Mouse (Mus musculus) brain, embryonic 18.5 days (tissue): ENCODE data around the gene Prelid1.

Experiments used
- DNase-seq: peaks from one replicate; pipeline ENCODE4 v3.0.0-alpha.2; 2012; ENCODE audit warnings: low read depth, low spot score

The Prelid1 gene

DNA sequence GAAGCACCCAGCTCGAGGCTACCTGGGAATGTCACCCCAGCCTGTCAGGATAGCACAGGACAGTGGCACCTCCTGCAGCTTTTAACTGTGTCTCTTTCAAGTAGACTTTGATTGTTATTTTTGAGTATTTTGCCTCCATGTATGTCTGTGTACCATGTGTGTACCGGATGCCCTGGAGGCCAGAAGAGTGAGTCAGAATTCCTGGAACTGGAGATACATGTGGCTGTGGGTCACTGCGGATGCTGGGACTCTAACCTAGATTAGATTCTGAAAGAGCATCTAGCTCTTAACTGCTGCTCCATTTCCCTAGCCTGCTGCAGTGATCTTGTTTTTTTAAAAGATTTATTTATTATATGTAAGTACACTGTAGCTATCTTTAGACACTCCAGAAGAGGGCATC lies 12.0 kb downstream of the Prelid1 start:
- DNase-seq = no peak

DNA sequence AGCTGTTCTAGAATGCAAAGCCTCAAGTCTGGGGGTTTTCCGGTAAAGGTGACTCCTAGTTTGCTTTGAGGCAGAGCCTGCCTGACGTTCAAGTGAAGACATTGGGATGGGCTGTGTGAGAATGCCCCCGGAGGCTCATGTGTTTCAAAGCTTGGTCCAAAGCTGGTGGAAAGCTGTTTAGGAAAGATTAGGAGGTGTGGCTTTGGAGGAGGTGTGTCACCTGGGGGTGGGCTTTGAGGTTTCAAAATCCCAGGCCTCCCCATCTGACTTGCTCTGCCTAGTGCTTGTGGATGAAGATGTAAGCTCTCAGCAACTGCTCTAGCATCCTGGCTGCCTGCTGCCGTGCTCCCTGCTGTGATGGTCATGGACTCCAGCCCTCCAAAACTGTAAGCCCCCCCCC lies 15.4 kb downstream of the Prelid1 start:
- no peak for DNase-seq

DNA sequence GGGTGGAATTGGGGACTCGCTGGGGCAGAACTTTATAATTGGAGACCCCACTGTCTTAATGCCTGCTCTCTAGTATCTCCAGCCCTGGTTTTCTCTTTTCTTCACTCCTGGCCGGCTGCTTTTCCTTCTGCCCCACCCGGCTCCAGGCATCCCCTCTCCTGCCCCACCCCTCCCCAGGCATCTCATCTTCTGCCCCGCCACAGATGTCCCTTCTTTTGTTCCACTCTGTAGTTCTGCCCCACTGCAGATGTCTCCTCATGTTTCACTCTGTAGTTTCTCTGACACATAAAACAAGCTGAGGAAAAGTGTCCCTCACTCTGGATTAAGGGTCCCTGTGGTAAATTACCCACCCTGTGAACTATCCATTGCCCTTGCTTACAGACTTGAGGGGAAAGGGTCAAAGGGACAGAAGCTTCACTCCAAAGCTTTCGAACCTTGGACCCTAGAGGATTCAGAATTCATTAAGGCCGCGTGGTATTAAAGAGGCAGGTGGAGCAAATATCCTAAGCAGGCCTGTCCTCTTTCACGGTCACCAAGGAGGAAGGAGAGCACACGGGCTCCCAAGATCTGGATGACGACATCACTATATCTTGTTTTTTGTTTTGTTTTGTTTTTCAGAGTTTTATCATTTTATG lies 17.2 kb downstream of the Prelid1 start:
- DNase-seq = no peak

DNA sequence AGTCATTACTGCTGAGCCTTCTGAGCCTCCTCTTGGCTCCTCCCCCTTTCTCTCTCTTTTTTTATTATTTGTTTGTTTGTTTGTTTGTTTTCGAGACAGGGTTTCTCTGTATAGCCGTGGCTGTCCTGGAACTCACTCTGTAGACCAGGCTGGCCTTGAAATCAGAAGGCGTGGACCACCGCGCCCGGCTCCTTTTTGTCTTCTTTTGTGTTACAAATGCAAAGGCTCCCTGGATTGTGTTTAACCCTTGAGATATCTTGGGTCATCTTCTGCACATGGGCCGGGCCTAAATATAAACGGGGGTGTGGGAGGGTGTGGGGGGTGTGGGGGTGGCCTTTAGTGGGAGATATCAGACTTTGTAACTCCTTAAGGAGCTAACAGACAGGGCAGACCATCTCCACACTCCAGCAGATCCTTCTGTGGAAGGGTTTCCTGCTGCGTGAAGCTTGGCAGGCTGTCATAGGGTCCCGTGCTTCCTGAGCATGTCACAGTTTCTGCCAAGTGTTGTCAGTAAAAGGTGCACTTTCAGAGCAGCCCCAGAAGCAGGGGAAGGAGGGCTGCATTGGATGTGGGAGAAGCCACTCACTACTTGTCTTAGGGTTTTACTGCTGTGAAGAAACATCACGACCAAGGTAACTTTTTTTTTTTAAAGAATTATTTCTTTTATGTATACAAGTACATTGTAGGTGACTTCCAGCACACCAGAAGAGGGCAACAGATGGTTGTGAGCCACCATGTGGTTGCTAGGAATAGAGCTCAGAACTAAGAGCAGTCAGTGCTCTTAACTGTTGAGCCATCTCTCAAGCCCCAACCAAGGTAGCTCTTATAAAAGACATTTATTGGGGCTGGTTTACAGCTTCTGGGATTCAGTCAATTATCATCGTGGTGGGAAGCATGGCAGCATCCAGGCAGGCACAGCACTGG lies 18.1 kb downstream of the Prelid1 start:
- no peak for DNase-seq

DNA sequence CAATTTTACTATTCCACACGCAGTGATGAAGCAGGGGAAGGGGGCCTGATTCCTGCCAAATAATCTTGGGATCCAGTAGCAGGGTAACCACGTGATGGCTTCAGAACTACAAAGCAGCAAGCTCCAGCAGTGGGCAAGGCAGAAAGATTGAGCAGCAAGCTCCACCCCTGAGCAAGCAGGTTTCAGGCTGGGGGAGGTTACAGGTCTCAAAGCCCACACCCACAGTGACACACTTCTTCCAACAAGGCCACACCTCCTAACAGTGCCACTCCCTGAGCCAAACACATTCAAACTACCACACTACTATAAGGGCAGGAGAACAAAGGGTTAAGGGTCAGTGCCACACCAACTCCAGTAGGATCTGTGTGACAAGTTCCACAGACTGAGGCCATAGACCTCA lies 19.0 kb downstream of the Prelid1 start:
- DNase-seq = no peak

DNA sequence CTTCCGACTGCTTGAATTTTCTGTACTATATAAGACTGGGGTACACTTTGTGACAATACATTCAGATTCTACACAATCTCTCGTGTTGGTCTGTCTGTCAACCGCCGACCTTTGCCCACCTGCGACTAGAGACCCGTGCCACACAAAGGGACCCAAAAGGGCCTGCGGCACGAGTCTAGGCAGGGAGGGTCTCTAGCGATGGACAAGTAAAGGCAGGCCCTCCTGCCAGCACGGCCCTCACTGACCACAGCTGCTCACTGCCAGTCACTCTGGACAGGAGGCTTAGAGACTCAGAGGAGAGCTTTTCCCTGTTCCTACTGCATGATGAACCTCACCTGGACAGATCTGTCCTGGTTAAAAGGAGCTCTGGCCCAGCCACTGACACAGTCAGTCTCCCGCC lies 22.2 kb downstream of the Prelid1 start:
- no peak for DNase-seq

DNA sequence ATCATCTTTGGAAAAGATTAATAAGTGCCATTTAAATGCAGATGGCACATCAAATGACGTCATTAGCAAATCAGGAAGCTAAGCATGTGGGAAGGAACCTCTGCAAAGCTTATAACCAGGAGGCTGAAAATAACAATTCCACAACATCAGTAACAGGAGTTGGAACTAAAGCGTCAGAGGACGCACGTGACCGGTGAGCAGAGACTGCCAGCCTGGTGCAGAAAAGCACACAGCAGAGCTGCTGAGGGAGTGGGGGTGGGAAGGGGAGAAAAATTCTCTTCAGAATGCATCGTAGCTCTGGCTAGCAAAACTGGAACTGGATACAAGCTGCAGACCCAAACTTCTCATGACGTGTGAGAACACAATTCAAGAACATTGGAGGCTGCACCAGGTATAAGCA lies 24.0 kb downstream of the Prelid1 start:
- DNase-seq = no peak

DNA sequence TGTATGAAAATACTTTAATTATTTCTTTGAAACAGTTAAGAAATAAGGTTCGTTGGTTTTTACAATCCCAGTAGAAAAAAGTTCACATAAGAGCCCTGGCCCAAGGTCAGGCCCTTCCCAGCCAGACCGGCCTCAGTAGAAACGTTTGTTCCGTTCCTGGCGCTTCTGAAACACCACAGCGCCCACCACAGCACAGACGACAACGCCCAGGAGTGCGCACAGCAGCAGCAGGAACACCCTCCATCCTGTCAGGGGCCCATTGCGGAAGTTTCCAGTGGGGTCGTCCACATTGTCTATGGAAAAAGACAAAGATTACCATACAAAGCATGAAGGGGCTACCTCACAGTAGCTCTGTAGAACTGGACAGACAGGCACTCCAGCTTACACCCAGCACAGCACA lies 26.4 kb downstream of the Prelid1 start:
- no peak for DNase-seq

DNA sequence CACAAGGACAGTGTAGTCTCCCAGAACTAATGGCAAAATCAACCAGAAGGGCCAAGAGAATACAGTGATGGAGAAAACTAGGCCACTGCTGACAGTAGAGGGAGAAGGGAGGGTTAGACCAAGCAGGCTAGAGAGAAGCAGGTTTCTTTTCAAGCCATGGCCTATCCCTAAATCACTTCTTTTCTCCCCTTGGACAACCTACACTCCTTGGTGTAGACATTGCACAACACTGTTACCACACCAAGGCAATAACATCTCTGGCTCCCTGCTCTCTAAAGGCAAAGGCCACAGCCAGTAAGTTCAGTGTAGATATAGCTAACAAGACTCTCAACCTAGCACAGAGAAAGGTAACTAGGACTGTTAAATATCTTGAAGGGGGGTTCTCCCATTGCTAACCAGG lies 40.8 kb downstream of the Prelid1 start:
- no peak for DNase-seq

DNA sequence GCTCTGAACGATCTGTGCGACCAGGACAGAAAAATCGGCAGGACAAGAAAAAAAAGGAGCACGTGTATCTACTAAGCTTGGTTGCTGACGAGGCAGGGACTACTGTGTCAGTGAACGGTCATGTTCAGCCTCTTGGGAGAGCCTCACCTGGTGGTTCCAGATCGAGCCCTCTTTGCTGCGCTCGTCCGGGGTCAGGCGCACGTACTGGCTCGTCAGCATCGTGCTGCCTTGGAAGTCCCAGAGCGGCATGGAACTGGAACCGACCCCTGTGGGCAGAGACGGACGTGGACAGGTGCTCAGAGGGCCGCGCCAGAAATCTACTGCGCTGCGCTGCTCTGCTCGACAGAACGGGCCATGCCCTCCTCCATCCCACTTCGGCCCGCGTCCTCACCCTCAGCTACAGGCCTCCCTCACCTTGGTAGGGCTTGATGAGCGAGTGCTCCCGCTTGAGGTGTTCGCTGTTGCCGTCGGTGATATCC lies 41.7 kb downstream of the Prelid1 start:
- no peak for DNase-seq

DNA sequence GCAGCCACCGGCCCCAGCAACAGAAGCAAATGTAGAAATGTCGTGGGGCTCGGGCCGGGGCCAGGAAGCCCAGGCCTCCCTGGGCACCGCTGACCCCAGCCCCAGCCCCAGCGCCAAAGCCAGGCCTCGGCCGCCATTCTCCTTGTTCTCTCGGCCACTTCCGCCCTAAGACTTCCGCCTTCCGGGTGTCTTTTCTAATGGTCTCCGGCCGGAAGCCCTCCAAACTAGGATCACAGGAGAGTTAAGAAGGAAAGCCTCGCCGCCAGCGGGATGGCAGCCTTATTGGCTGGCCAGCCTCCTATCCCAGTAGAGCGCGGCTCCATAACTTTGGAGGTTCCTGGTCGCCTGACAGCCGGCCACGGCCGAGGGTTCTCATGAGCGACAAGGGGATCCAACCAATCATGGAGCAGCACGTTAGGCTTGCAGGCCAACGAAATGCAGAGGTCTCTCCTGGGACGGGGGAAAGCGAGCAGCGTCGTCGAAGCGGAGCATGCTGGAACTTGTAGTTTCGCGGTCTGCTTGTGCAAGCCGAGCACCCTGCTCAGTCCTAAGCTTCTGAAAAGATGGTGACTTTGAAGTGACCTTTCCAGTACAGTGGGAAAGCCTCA lies 42.3 kb downstream of the Prelid1 start, which contains the start of gene Lman2:
TSS of gene Lman2 (minus strand) at position 331 of the 608 bp plus-strand sequence.
- DNase-seq = peak; percentile 97

DNA sequence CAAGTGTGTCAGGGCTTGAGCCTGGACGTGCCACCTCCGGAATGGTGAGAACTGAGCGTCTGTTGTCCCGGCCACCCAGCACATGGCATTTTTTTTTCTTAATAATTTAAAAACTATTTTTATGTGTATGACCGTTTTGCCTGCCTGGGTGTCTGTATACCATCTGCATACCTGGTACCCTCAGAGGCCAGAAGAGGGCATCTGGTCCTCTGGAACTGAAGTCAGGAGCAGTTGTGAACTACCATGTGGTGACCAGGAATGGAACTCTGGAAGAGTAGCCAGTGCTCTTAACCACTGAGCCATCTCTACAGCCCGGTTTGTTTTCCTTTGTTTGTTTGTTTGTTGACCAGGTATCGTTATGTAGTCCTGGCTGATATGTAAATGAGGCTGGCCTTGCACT lies 48.1 kb downstream of the Prelid1 start:
- no peak for DNase-seq

DNA sequence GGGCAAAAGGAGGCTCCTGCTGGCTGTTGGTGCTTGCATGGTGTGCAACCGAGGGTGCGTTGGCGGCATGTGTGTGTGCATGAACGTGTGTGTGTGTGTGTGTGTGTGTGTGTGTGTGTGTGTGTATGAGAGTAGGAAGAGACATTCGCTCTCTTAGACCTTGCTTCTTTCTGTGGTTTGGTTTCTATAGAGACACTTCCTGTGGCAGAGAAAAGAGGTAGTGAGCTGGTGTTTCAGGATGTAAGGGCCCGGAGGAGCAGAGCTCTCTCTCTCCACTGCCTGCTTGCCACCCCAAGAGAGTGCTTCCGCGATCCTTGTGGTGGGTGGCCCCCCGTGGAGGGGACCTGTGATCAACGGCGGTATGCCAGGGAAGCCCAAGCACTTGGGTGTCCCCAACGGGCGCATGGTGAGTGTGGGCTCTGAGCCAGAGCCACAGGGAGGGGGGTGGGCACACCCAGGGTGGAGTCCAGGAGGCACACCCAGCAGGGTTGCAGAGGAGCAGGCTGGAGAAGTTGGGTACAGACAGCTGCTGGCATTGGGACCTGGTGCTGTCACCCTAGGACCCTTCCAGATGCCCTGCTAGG lies 49.3 kb downstream of the Prelid1 start, which contains the start of gene Rgs14:
TSS of gene Rgs14 (plus strand) at position 202 of the 584 bp plus-strand sequence.
- DNase-seq = no peak

DNA sequence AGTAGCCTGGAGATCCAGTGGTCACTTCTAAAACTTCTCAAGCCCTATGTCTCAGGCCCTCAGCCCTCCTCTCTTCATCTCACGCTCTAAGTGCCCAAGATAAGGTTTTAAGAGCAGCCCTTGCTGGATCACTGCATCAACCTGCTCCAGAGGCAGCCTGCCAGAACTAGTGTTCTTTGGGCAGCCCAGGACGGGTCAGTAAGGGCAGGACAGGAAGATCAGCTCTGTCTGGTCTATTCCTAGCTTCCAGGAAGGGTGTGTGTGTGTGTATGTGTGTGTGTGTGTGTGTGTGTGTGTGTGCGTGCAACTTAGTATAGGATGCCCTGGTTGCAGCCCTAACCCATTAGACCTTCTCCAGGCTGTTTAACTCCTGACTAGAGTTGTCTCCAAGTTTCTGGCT lies 49.9 kb downstream of the Prelid1 start:
- no peak for DNase-seq

DNA sequence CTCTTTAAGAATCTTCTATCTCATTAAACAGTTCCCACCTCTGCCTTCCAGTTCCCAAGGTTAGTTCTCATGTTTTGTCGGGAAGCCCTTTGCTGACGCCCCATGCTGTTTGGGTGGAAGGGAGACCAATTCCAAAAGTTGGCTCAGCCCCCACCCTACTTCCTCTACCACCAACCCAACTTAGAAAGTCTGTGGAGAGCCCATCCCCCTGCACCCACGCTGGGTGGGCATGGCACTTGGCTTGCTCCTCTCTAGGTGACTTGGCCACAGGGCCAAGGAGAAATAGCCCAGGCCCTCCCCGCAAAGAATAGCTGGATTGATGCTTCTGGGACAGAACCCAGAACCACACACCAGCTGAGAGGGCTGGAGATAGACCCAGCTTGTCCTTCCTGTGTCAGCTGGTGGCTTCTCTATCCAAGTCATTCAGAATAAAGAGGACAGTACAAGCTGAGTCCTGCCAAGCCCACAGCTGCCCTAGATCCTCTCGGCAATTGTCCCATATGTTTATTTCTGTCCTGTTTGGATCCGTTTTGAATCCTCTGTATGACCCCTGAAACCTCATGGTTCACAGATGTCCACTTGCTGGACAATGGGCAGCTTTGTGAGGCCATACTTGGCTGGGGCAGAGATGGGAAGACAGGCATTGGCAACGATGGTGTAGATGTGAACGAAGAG lies 50.8 kb downstream of the Prelid1 start:
- no peak for DNase-seq

DNA sequence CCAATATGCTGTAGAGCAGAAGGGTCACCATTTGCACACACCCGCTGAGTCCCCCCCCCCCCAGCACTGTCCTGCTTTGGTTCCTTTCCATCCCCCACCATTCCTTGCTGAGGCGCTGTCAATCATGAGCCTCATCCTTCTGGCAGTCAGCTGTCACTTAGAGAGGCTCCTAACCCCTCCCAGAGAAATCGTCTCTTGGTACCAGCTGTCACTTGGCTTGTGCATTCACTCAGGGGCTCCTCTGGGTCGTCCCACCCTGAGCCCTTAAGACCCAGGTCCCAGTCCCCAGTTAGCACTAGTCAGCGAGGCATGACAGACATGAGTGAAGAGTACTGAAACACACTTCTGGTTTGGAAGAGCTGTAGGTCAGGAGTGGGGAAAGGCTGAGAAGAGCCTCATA lies 51.4 kb downstream of the Prelid1 start:
- no peak for DNase-seq

DNA sequence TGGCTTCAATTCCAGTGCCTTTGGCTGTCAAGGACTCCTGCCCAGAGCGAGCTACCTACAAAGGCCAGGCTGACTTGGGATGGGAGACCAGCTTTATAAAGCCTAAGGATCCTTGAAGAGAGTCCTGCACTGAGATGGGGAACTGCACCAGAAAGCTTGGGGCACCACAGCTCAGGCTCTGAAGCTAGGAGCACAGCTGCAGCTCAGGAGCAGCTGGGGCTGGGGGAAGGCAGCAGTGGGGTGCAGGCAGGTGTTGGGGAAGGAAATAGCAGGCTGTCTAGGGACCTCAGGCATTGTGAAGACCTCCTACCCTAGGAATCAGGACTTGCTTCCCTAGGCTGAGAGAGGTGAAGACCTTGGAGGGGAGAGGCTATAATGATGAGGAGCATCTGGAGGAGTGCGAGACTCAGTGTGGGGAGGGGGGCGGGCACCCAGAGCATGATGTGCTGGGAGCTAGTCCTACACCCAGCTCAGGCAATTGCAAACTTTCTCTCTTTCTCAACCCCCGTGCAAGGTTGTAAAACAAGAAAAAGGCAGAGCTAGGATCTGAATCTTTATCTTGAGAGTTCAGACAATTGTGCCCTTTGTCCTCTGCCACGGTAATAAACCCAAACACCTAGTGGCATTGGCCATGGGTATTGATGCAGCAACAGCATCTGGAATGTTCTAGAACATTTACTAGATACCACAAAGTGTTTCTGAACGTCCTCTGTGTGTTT lies 54.1 kb downstream of the Prelid1 start:
- no peak for DNase-seq
